ENCODE assay signal across 8 mouse cellular contexts in genomic region chr6:58965071-58965831, GRCm38 (mm10). TPM values are rescaled to one million over a fixed set of nuclear protein-coding genes. Genes with fewer than 3 reads are reported as not detected.
A peak's percentile ranks its signal among the peaks of the same experiment; 100 is the strongest.
DNase-seq lines count a peak whose midpoint lies in the region; ATAC-seq lines count a peak whose summit lies in the region.

No protein-coding gene starts in this region.

- H3K9me3 ChIP-seq in intestine, embryonic 16.5 days (ENCODE audit: control insufficient read depth, low read length) = no peaks in the 10 kb centered on the region
- no peaks in the 10 kb centered on the region for H3K9me3 ChIP-seq in stomach, embryonic 16.5 days (replicated peaks; ENCODE audit: control insufficient read depth, low read length)

- no peak for DNase-seq in frontal cortex, postnatal 14 days (ENCODE audit: low spot score in 2 of 2)
- DNase-seq in retina, postnatal 1 day = peak; percentile 31
- no peak for DNase-seq in retina, embryonic 14.5 days (ENCODE audit: low spot score)
- DNase-seq in adrenal gland, postnatal 4 days (ENCODE audit: low spot score in 2 of 2) = no peak

- H3K9ac ChIP-seq in intestine, embryonic 16.5 days (ENCODE audit: low read depth, low read length) = no peak overlapping the region
- H3K9ac ChIP-seq in stomach, embryonic 16.5 days (ENCODE audit: low read length) = no peak overlapping the region

- ATAC-seq in frontal cortex, adult (ENCODE audit: low TSS enrichment) = peak; percentile 18
- ATAC-seq in intestine, embryonic 16.5 days = 0 out of 2 replicates have a peak, but pooled peaks have one; percentile 8
- no peak for ATAC-seq in stomach, embryonic 16.5 days (ENCODE audit: insufficient read depth, low FRiP score)
- no peak for ATAC-seq in megakaryocyte progenitor cell, adult 5-6 weeks (replicated peaks; ENCODE audit: poor library complexity)

- H3K4me2 ChIP-seq in intestine, embryonic 16.5 days (ENCODE audit: low read depth, low read length) = peak overlapping the region; percentile 24; the same call in 1 of the 2 replicates
- H3K4me2 ChIP-seq in stomach, embryonic 16.5 days (ENCODE audit: low read depth, low read length) = peak overlapping the region; percentile 11; the same call in 1 of the 2 replicates

- H3K27ac ChIP-seq in intestine, embryonic 16.5 days (ENCODE audit: low read length) = no peak overlapping the region
- H3K27ac ChIP-seq in stomach, embryonic 16.5 days (ENCODE audit: low read length) = no peak overlapping the region

- 27% methylated on average over 12 of the region's 12 CpGs for WGBS in intestine, embryonic 16.5 days
- WGBS in stomach, embryonic 16.5 days = 31% methylated on average over 12 of the region's 12 CpGs

- H3K27me3 ChIP-seq in intestine, embryonic 16.5 days (replicated peaks; ENCODE audit: control insufficient read depth, insufficient read depth, low read length) = no peaks in the 10 kb centered on the region
- no peaks in the 10 kb centered on the region for H3K27me3 ChIP-seq in stomach, embryonic 16.5 days (ENCODE audit: control insufficient read depth, insufficient read depth, low read length)

- H3K4me1 ChIP-seq in intestine, embryonic 16.5 days (ENCODE audit: control insufficient read depth, insufficient read depth, low read length) = peaks cover 9% of the 10 kb centered on the region
- peaks cover 8% of the 10 kb centered on the region; the same call in 1 of the 2 replicates for H3K4me1 ChIP-seq in stomach, embryonic 16.5 days (ENCODE audit: control insufficient read depth, insufficient read depth, low read length)

- no peak overlapping the region for H3K4me3 ChIP-seq in intestine, embryonic 16.5 days (ENCODE audit: low read length)
- H3K4me3 ChIP-seq in stomach, embryonic 16.5 days (replicated peaks; ENCODE audit: low read length) = no peak overlapping the region

- no peaks in the 10 kb centered on the region for H3K36me3 ChIP-seq in intestine, embryonic 16.5 days (ENCODE audit: control insufficient read depth, insufficient read depth, low read length)
- no peaks in the 10 kb centered on the region for H3K36me3 ChIP-seq in stomach, embryonic 16.5 days (ENCODE audit: control insufficient read depth, insufficient read depth, low read length)

RNA-seq across cellular contexts. Expression of gene Nap1l5, which starts 58.4 kb away (rescaled TPM):
- 10.6 and 11.1 TPM in 2 replicates for polyA plus RNA-seq in intestine, embryonic 16.5 days (2015; fragmentation: Nextera tagmentation; extraction: Ambion mirVana)
- polyA plus RNA-seq in stomach, embryonic 16.5 days (2015; fragmentation: Nextera tagmentation; extraction: Ambion mirVana) = 7.5 and 7.9 TPM in 2 replicates
- total RNA-seq in megakaryocyte progenitor cell, adult 5-6 weeks (2015) = not detected in 2 replicates
- total RNA-seq in megakaryocyte progenitor cell, adult 5-6 weeks (2017) = not detected in 2 replicates
- total RNA-seq in adrenal gland, postnatal 4 days (2021) = 10 to 100 TPM; 48.1 to 50.8 TPM

RNA-seq across cellular contexts. Expression of gene Fam13a, which starts 59.1 kb away (rescaled TPM):
- 16.1 and 16.8 TPM in 2 replicates for polyA plus RNA-seq in intestine, embryonic 16.5 days (2015; fragmentation: Nextera tagmentation; extraction: Ambion mirVana)
- 13.8 and 14.9 TPM in 2 replicates for polyA plus RNA-seq in stomach, embryonic 16.5 days (2015; fragmentation: Nextera tagmentation; extraction: Ambion mirVana)
- 0.10 and 1.6 TPM in 2 replicates for total RNA-seq in megakaryocyte progenitor cell, adult 5-6 weeks (2015)
- 0.12 and 0.17 TPM in 2 replicates for total RNA-seq in megakaryocyte progenitor cell, adult 5-6 weeks (2017)
- 10 to 100 TPM; 20.0 to 20.7 TPM for total RNA-seq in adrenal gland, postnatal 4 days (2021)

Comparison
In these comparisons a context has a peak if more than half of its experiments do, and no peak if none do; other contexts are left out.
1. ATAC-seq: peak in frontal cortex, adult (single experiment) and intestine, embryonic 16.5 days (single experiment); none in stomach, embryonic 16.5 days (single experiment) and megakaryocyte progenitor cell, adult 5-6 weeks (single experiment).
2. RNA of gene Nap1l5, which starts 58.4 kb away (total RNA-seq): 48.1 to 50.8 TPM in adrenal gland, postnatal 4 days; not detected in megakaryocyte progenitor cell, adult 5-6 weeks; every median in the first group is over 10 times any median in the second.
3. RNA of gene Fam13a, which starts 59.1 kb away (total RNA-seq): 20.0 to 20.7 TPM in adrenal gland, postnatal 4 days; 0.10 to 1.6 TPM in megakaryocyte progenitor cell, adult 5-6 weeks; every median in the first group is over 4 times any median in the second.